Mouse (Mus musculus) kidney, postnatal 4 days (tissue): ENCODE measurements around the gene Tnfrsf22.

Experiments used
- DNase-seq, 2 experiments: peaks; one replicate each; pipeline ENCODE4 v3.0.0; 2021; ENCODE audit warnings: mixed read lengths in 2 of 2

Tnfrsf22 gene

GRCm38 (mm10) chr7:143629501-143629900 is 20.0 kb downstream of the Tnfrsf22 start:
- no peak for DNase-seq

- no peak for DNase-seq
Measured at GRCm38 (mm10) chr7:143628540-143628939, 20.9 kb downstream of the Tnfrsf22 start, which contains the start of gene Tnfrsf26. TSS of gene Tnfrsf26 (minus strand) at chr7:143628722.

- DNase-seq, result no peak
Measured at GRCm38 (mm10) chr7:143627555-143628286, 21.7 kb downstream of the Tnfrsf22 start.

- DNase-seq, result no peak
Measured at GRCm38 (mm10) chr7:143626178-143626577, 23.3 kb downstream of the Tnfrsf22 start.

GRCm38 (mm10) chr7:143625151-143625550 is 24.3 kb downstream of the Tnfrsf22 start:
- no peak for DNase-seq

- DNase-seq, result no peak
Measured at GRCm38 (mm10) chr7:143624561-143624960, 24.9 kb downstream of the Tnfrsf22 start.

- no peak for DNase-seq
Measured at GRCm38 (mm10) chr7:143620951-143621350, 28.5 kb downstream of the Tnfrsf22 start.

GRCm38 (mm10) chr7:143614404-143615135 is 34.9 kb downstream of the Tnfrsf22 start:
- peak; percentile 24 to 49 for DNase-seq

- DNase-seq, result peak; percentile 14 to 35
Measured at GRCm38 (mm10) chr7:143612215-143612614, 37.2 kb downstream of the Tnfrsf22 start.

- no peak for DNase-seq
Measured at GRCm38 (mm10) chr7:143605321-143605720, 44.1 kb downstream of the Tnfrsf22 start.

GRCm38 (mm10) chr7:143604889-143605288 is 44.6 kb downstream of the Tnfrsf22 start:
- DNase-seq, result no peak

GRCm38 (mm10) chr7:143601705-143602104 is 47.8 kb downstream of the Tnfrsf22 start:
- peak in 1 of 2 experiments; percentile 7 for DNase-seq

- no peak for DNase-seq
Measured at GRCm38 (mm10) chr7:143600231-143600740, 49.2 kb downstream of the Tnfrsf22 start.

- DNase-seq, result peak; percentile 97
Measured at GRCm38 (mm10) chr7:143599428-143600230, 49.8 kb downstream of the Tnfrsf22 start, which contains the start of gene Cars. TSS of gene Cars (minus strand) at chr7:143600090.

- DNase-seq, result peak; percentile 43 to 61
Measured at GRCm38 (mm10) chr7:143594865-143595264, 54.6 kb downstream of the Tnfrsf22 start.

GRCm38 (mm10) chr7:143592255-143592654 is 57.2 kb downstream of the Tnfrsf22 start:
- no peak for DNase-seq

- no peak for DNase-seq
Measured at GRCm38 (mm10) chr7:143588006-143588405, 61.5 kb downstream of the Tnfrsf22 start.

GRCm38 (mm10) chr7:143587586-143587985 is 61.9 kb downstream of the Tnfrsf22 start:
- no peak for DNase-seq
